Mouse (Mus musculus): ENCODE measurements around the gene Enthd1. TPM values are rescaled to one million over a fixed set of nuclear protein-coding genes. Genes with fewer than 3 reads are reported as not detected.
"Not testable (repeated sequence)": the region's sequence is repeated elsewhere in the genome, so short reads cannot be mapped to it uniquely, and the experiment has no call there.

Gene Enthd1
- total RNA-seq, 2 experiments from 2014 or later = not detected

DNA sequence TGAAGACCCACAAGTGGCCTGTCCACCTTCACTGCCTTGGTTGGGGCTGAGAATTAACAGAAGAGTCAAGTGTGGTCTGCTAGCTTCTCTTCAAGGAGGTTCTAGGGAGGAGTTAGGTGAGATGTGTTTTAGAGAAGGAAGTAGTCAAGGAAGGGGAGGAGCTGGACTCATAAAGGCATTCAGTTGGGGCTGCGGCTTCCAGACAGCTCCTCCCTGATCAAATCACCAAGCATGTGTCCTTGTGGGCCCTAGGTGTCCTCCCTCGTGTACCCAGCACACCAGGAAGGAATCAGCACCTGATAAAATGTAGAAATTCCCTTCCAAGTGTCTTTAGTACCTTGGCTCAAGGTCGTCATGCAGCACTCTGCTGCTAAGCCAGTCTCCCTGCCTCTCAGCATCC, 20.8 kb downstream of the Enthd1 start:
- no peak for DNase-seq
- intact Hi-C loops (cut with DNase I) = no loop called here

DNA sequence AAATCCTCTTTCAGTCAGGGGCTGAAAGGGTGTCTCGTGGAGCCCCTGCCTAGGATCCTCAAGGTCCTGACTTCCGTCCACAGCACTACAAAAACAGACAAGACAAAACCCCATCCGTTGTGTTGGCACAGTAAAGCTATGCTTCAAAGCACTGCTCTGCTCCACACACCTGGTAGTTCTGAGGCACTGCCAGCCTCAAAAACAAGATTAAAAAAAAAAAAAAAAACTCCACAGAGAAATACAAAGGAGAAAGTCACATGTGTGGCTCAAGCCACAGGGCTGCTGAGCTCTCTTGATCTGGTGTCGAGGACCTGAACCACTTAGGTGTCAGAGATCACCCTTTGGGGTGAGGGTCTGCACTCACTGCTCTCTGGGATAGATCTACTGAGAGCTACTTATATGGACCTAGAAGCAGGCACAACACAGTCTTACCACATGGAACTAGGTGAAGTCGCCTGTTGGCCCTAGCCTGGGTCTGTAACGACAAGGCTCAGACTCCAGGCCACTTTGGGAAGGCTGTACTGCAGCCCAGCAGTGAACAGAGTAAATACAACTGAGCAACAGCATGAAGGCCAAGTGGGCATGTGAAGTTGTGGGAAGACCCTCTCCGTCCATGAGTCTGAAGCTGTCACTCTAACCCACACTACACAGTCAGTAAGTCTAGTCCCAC, 26.1 kb downstream of the Enthd1 start:
- DNase-seq = no peak
- intact Hi-C loops (cut with DNase I) = no loop called here

DNA sequence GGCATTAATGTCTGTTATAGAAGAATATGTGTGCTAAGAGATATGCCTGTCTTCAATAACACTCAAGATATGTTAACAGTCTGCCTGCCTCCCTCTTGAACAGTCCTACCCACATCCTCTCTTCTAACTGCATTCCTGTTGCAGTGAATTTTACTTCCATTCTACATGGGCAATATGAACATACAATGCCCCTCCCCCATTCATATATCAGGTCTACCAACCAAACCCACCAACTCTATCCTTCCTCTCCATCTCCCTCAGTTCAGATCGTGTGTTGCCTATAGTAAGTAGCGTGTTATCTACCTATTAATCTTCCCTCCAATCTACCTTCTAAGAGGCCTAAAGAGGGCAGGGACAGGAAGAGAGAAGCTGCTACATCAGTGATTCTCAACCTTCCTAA, 26.9 kb downstream of the Enthd1 start:
- intact Hi-C loops (cut with DNase I) = no loop called here
- no peak for DNase-seq

DNA sequence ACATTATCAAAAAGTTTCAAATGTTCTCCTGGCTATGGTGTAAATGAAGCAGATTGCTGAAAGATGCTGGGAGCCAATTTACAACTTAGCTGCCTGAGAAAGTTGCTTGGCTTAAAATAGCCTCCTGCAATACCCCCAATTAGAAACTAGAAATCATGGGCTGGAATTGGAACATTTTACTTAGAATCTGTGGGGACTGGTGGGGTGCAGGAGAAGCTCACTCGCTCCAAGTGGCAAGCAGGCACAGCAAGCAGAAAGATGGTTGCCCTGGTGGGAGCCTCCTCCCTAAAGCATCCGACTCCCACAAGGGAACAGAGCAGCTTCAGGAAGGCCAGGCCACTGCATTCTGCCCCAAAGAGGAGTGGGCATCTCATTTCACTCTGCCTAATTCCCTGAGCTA, 28.9 kb downstream of the Enthd1 start:
- intact Hi-C loops (cut with DNase I) = no loop called here
- no peak for DNase-seq

DNA sequence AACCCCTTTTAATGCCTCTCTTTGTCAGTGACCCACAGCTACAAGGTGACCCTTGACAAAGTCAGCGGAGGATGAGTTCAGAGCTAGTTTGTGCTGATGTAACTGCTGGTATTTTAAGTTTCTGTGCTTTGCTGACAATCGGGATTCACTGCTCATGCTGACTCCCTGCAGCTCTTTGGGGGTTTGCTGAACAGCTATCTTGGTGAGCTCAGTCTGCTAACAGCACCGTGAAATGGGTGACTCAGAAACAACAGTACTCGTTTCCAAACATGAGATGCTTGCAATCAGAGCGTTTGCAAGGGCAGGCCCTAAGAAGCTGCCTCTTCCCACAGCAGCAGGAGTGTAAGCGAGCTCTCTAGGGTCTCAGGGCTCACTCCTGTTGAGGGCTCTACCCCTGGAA, 31.7 kb downstream of the Enthd1 start:
- no peak for DNase-seq
- intact Hi-C loops (cut with DNase I) = no loop called here

DNA sequence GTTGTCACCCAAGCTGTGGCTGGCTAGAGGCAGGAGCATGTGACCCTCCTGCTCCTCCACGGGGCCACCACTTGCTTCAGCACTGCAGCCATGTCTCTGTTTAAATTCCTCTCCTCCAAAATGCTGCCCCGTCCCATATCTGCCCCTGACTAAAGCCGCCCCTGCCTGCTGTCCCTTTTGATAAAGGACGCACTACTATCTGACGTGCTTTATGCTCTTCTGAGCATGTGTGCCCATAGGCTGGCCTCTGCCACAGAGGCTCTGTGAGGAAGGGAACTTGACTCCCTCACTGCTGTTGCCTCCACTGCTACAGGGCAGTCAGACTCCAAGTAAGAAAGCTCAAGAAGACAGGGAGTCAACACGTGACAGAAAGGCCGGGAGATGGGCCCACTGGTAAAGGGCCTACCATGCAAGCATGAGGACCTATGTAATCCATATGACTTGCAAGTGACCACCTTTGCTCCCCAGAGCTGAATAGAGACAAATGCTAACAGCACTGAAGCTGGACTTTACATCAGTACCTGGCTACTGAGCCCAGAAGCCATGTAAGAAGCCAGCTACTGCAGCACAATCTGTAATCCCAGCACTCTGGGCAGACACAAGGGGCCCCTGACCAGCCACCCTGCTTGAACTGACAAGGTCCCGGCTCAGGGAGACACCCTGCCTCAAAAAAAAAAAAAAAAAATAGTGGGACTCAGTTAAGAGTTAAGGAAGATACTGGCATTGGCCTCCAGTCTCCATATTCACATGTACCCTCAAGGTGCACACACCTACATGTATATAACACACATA, 32.5 kb downstream of the Enthd1 start:
- intact Hi-C loops (cut with DNase I) = no loop called here
- no peak for DNase-seq

DNA sequence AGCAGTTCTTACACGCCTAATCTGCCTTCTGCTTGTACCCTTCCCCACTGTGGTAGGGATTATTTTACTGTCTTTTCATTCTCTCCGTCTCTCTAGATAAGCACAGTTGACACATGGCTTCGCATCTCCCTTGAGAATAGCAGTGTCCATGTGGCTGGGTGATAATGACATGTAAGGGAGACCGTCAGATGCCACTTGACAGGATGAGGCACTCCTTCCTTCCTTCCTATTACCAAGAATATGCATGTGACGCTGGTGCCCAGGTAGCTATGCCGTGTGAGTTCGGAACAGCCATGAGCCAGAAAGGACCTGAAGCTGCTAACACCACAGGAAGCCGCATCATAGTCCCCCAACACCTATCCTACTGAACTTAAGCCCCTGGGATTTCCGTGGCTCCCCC, 33.9 kb downstream of the Enthd1 start:
- intact Hi-C loops (cut with DNase I) = no loop called here

DNA sequence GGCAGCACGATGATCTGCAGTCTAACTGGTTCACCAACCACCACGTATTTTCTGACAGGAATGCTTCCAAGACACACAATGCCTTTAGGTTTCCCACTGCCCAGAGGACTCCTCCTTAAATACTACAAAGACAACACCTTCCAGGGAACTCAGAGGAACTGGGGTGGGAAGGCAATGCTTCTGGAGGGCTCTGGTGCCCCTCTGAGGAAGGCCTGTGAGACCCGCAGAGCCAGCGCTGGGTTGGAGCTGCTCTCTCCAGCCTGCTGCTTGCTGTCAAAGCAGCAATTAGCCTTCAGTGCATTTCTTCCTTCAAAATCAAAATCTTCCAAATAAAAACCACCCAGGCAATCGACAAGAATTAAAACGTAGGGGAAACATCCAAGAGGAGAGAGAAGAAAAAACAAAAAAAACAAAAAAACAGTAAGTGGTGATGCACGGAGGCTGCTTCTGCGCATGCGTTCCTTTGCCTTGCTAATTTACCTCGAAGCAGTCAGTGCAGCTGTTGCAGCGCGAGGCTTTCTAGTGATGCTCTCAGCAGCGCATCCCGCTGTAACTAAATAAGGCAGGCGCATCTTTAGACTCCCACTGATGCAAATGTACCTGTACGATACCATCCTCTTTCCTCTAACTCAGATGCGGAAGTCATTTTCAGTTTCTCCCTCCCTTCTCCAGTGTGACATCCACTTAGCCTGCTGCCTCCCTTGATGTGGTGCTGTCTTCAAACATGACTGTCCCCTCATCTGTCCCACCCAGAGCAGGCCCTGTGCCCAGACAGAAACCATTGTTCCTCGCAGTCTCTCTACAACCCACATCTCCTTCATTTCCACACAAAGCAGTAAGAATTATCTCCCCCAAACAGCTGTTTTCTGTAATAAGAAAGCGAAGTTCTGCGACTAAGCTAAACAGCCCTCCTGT, 34.7 kb downstream of the Enthd1 start:
- no peak for DNase-seq
- intact Hi-C loops (cut with DNase I) = no loop called here

More for the DNA sequence above, 33.9 kb downstream of the Enthd1 start:
- DNase-seq = no peak

DNA sequence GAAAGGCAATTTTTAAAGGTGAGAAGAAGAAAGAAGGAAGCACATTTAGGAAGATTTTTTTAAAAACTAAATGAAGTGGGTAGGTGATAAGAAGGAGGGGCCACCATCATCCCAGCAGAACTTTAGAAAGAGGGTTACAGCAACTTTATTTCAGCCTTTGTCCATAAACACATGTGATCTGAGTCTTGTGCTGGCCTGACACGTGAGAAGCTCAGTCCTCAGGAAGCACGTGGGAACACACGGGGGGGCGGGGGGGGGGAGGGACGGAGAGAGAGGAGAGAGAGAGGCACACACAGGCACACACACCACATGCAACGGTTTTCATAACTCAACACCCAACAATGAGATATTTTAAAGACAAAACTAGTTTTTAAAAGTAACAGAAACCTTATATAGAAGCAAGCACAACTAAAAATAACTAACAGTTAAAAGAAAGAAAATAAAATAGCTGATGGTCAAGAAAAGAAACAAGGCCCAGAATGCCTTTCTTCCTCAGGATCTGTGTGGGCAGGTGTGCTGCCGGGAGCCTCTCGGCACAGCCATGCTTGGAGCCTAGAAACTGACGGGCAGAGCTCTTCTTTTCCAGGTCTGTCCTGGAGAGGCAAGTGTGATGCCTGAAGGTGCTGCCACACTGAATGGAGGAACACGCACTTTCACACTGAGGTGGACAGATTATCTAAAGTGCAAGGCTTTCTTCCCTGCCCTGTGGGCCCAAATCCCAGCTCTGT, 43.1 kb downstream of the Enthd1 start:
- no peak for DNase-seq
- intact Hi-C loops (cut with DNase I) = no loop called here

DNA sequence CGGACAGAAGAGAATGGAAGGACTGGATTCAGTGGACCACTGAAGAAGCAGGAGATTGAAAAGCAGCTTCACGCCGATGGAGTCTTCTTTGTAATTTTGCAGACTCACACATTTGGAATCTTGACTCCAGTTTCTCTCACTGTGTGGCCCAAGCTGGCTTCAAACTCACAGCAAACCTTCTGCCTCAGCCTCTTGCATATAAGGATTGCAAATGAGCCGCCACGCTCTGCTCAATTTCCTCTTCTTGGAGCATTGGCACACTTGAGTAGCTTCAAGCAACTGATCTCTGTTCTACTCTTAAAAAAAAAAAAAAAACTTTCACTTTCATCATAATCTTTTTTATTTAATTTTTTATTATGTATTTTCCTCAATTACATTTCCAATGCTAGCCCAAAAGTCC, 45.0 kb downstream of the Enthd1 start:
- no peak for DNase-seq
- intact Hi-C loops (cut with DNase I) = no loop called here

DNA sequence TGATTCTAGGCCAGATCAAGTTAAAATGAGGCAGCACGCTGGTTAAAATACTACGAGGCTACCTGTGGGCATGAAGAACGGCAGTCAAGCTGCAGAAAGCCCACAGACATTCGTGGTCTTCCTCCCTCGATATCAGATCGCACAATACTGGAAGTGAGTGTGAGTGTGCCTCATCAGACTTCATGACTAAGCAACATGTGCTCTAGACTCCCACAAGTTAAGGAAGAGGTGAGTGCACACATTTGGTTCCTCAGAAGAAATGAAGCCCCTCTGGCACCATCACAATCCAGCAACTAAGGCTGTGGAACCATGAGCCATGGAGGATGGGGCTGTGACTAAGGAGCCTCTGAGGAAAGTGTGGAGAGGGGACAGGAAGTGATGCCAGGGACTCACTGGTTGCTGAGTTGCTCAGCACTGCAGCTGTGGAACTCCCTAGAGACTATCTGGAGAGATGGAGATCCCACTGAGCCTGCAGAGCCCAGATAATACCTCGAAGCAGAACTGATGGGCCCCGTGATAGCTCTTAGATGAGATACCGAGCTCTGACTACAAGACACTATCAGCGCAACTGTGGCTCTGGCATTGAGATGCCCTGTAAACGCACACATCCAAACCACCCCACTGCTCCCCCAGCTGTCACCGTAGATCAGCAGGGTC, 46.3 kb downstream of the Enthd1 start:
- DNase-seq = no peak

DNA sequence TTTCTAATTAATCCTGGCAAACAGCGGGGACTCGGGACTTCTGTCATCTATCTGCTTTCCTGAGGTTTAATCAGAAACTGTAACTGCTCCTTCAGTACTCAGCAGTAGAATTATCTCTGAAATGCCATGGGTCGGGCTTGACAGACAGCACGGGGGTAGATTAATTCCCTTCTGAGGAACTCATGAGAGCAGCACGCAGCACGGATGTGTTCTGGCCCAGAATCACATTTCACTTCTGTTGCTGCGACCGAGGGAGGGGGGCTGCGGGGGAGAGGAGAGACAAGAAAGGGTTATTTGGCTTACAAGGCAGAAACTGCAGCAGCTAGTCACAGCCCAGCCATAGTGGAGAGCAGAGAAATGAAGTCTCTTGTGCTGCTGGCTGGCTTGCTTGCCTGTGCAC, 47.0 kb downstream of the Enthd1 start:
- intact Hi-C loops (cut with DNase I) = no loop called here
- no peak for DNase-seq

More for the DNA sequence above, 46.3 kb downstream of the Enthd1 start:
- intact Hi-C loops (cut with DNase I) = no loop called here

DNA sequence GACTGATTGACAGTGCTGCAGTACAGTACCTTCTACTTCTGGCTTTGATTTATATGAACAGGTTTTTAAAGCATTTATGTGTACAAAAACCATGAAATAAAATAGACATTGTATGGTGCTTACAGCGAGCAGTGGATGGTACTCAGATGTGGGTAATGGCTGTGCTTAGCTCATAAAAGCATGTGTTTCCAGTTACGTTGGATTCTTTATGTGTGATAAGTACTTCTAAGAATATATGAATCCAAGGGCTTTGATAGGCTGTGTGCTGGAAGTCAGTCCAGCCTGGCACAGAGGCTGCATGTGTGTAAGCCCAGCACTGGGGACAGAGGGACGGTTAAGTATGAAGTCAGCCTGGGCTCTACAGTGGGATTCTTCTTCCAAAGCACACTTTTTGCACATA, 48.4 kb downstream of the Enthd1 start:
- intact Hi-C loops (cut with DNase I) = no loop called here
- no peak for DNase-seq

DNA sequence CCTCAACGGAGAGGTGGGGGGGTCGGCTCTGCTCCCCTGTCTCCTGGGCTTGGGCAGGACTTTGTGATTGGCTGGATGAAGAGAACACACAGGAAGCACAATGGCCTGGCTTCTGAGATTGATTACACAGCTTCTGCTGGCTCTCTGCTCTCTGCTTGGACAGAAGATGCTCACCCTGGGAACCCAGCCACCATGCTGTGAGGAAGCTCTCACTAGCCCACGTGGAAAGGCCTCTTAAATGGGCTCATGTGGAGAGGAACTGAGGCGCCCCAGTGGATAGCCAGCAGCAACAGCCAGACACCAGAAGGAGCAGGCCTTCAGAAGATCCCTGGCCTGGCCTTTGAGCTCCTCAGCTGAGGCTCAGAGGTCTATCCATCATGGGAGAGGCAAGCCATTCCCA, 59.9 kb downstream of the Enthd1 start:
- intact Hi-C loops (cut with DNase I) = no loop called here

DNA sequence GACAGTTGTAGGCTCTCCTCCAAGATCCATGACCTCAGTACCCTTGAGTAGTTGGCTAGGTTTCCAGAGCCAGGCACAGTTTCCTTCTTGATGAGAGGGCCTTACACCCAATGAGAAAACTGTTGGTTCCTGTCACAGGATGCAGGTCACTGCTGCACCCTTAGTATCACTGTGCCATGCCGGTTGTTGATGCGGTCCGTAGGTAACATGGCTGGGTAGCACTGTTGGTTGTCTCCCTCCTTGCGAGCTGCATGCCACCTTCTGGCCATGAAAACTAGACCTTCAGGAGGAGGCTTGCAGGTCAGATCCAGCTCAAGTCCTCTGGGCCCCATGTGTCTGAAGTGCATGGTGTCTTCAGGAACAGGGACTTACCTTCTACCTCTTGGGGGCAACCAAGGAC, 61.8 kb downstream of the Enthd1 start:
- intact Hi-C loops (cut with DNase I); DNase-seq: not testable (repeated sequence)

More for the DNA sequence above, 59.9 kb downstream of the Enthd1 start:
- DNase-seq = no peak

DNA sequence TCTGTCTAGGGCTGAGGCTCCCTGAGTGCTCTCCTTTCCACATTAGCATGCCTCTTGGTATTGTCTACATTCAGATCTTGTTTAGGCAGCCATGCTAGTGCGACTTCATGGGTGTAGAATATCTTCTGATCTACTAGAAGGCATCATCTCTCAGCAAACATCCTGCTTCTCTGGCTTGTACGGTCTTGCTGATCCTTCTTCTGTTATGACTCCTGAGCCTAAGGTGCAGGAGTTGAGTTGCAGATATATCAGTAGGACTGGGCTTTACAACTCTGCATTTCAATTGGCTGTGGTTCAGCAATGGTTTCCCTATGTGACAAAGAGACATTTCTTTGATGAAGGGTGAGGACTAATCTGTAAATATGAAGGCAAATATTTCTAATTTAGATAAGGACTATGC, 62.2 kb downstream of the Enthd1 start:
- DNase-seq = no peak
- intact Hi-C loops (cut with DNase I) = no loop called here

DNA sequence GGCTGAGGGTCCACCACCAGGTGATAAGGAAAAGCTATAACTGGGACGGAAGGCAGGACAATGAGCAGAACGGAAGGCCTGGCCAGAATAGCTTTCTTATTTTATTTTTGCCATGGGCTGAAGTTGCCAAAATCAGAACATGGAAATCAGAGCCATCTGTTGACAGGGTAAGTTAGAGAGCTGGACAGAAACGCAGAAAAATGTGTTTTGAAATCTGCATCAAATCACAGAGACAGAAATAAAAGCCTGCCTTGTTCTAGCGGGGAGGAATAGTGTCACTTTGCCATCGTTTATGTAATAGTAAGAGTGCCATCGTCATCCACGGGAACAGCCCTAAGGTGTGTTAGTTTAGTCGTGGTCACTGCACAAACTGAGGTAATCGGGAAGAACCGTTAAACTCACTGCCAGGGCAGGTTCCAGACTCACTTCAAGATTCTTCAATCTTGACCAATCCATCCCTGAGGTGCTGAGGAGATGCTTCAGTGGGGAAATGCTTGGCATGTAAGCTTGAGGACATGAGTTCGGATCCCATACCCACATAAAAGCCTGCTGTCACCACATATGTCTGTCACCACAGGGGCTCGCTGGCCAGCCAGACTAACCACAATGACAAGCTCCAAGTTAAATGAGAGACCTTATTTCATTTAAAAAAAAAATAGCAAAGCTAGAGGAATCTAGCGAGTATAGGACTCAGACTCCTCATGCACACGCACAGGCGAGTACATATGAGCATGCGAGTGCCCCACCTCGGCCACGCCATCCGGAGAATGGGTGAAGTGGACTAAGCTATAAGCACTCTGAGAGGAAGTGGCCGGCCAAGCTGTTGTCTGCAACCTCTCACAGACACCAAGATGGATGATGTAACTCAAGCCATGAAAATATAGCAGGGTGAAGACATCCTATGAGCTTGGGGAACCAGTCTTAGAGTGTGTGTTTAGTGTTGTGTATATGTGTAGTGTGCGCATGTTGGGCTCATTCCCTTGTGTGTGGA, 63.6 kb downstream of the Enthd1 start:
- intact Hi-C loops (cut with DNase I) = no loop called here
- no peak for DNase-seq

DNA sequence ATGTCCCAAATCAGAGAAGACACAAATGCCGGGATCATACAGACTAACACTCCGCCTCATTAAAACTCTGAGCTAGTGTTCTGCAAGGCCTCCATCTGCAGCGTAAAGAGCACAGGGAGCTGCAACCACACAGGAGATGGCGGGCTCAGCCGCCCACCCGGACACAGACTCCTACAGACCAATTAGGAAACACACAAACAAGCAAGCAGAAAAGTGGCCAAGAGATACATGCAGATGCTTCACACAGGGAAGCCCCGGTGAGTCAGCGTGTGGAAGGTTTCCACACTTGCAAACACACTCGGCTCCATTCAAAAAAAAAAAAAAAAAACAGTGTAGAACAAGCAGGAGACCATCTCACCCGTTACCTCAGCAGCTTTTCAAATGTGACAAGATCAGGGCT, 64.5 kb downstream of the Enthd1 start:
- intact Hi-C loops (cut with DNase I) = no loop called here
- no peak for DNase-seq

DNA sequence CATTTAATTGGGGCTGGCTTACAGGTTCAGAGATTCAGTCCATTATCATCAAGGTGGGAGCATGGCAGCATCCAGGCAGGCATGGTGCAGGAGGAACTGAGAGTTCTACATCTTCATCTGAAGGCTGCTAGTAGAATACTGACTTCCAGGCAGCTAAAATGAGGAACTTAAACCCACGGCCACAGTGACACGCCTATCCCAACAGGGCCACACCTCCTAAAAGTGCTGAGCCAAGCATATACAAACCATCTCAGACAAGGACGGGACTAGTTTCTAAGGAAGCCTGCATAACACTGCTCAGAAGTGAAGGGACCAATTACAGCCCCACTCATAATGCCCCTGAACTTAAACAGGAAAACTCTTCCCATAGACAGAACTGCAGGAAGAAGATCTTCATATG, 67.2 kb downstream of the Enthd1 start:
- intact Hi-C loops (cut with DNase I); DNase-seq: not testable (repeated sequence)

Data from gastrocnemius, postnatal 36 days (tissue).